Mouse (Mus musculus) lung, embryonic 14.5 days (tissue): ENCODE measurements around the gene C130032M10Rik. TPM values are rescaled to one million over a fixed set of nuclear protein-coding genes. Genes with fewer than 3 reads are reported as not detected.

Source experiments
- ATAC-seq: fragments of 200-750 bp; cut with Nextera tagmentation; 2 replicates; pipeline ENCODE4 v1.8.0; 2017; ENCODE audit warnings: mild to moderate bottlenecking, moderate TSS enrichment, moderate library complexity; ENCODE audit not compliant: insufficient read depth
- DNase-seq: peaks from one replicate; pipeline ENCODE4 v3.0.0-alpha.2; 2015
- H3K27ac ChIP-seq: fragments of 300-500 bp; sonication (generic); 2 replicates; pipeline ENCODE4 v1.5.1; 2014; ENCODE audit warnings: low read depth, mild to moderate bottlenecking, moderate library complexity
- H3K27me3 ChIP-seq: fragments of 300-500 bp; sonication (generic); 2 replicates; pipeline ENCODE4 v1.6.1; 2014; ENCODE audit warnings: low read length, control low read depth; ENCODE audit not compliant: insufficient read depth
- H3K36me3 ChIP-seq: fragments of 300-500 bp; sonication (generic); 2 replicates; pipeline ENCODE4 v1.6.1; 2014; ENCODE audit warnings: control low read depth; ENCODE audit not compliant: insufficient read depth
- H3K4me1 ChIP-seq: fragments of 300-500 bp; sonication (generic); 2 replicates; pipeline ENCODE4 v1.6.1; 2014; ENCODE audit warnings: antibody characterized with exemption, control low read depth; ENCODE audit not compliant: insufficient read depth
- H3K4me2 ChIP-seq: fragments of 300-500 bp; sonication (generic); 2 replicates; pipeline ENCODE4 v1.6.1; 2014; ENCODE audit warnings: mild to moderate bottlenecking
- H3K4me3 ChIP-seq: fragments of 300-500 bp; sonication (generic); 2 replicates; pipeline ENCODE4 v1.5.1; 2014; ENCODE audit warnings: low read depth, low read length
- H3K9ac ChIP-seq: fragments of 300-500 bp; sonication (generic); 2 replicates; pipeline ENCODE4 v1.6.1; 2014
- H3K9me3 ChIP-seq: fragments of 300-500 bp; sonication (generic); 2 replicates; pipeline ENCODE4 v1.6.1; 2016; ENCODE audit warnings: low read depth, low read length, control low read depth
- CTCF ChIP-seq: IDR thresholded peaks from 2 replicates; pipeline ENCODE4 v1.5.1; 2016; ENCODE audit warnings: antibody characterized with exemption, low read depth
- WGBS: fragments of 180-500 bp; shearing (Covaris S2); extraction: QIAGEN DNeasy Blood & Tissue Kit; methylation state at CpG from one replicate; pipeline ENCODE4 v1.1.7; 2014; 5-methylcytosine and 5-hydroxymethylcytosine counted together
- polyA plus RNA-seq: library from polyadenylated mRNA; unstranded; fragments of >200 nt; fragmentation: Nextera tagmentation; extraction: Ambion mirVana; gene quantifications from 2 replicates; pipeline ENCODE4 v1.2.1, GENCODE M21; 2014

Gene C130032M10Rik
- polyA plus RNA-seq, 1 experiment from 2014 or later: not detected

GRCm38 (mm10) chr9:114538996-114539563 lies 23.6 kb downstream of the C130032M10Rik start:
- TF ChIP-seq CTCF: no peak
- ATAC-seq (no peak), DNase-seq (peak; percentile 22)
- no peaks in the 10 kb centered on the region for H3K27me3 ChIP-seq
- no peaks in the 10 kb centered on the region for H3K36me3 ChIP-seq
- 61% methylated on average over 7 of the region's 7 CpGs for WGBS
- no peaks in the 10 kb centered on the region for H3K9me3 ChIP-seq
- H3K9ac ChIP-seq: no peak overlapping the region
- H3K27ac ChIP-seq: no peak overlapping the region
- H3K4me1 ChIP-seq: peaks cover 16% of the 10 kb centered on the region
- H3K4me2 ChIP-seq: no peak overlapping the region
- no peak overlapping the region for H3K4me3 ChIP-seq

GRCm38 (mm10) chr9:114541279-114541741 lies 25.8 kb downstream of the C130032M10Rik start:
- no peak for TF ChIP-seq CTCF
- H3K4me3 ChIP-seq: no peak overlapping the region
- WGBS: 20% methylated on average over 1 of the region's 1 CpGs
- H3K4me2 ChIP-seq: no peak overlapping the region
- DNase-seq: no peak
- no peaks in the 10 kb centered on the region for H3K9me3 ChIP-seq
- no peak overlapping the region; the same call in 1 of the 2 replicates for H3K9ac ChIP-seq
- H3K27ac ChIP-seq: no peak overlapping the region
- no peaks in the 10 kb centered on the region for H3K27me3 ChIP-seq
- H3K4me1 ChIP-seq: peaks cover 34% of the 10 kb centered on the region
- no peak for ATAC-seq
- no peaks in the 10 kb centered on the region for H3K36me3 ChIP-seq

GRCm38 (mm10) chr9:114543882-114544753 lies 28.6 kb downstream of the C130032M10Rik start:
- H3K4me1 ChIP-seq: peaks cover 46% of the 10 kb centered on the region
- ATAC-seq: 0 out of 2 replicates have a peak, but pooled peaks have one; percentile 6
- H3K27ac ChIP-seq: peak overlapping the region; percentile 89

GRCm38 (mm10) chr9:114544754-114545393 lies 29.4 kb downstream of the C130032M10Rik start:
- Histone ChIP-seq H3K4me3 (no peak overlapping the region), H3K36me3 (no peaks in the 10 kb centered on the region), H3K9me3 (no peaks in the 10 kb centered on the region), H3K4me2 (peak overlapping the region; percentile 28), H3K9ac (no peak overlapping the region), H3K4me1 (peaks cover 46% of the 10 kb centered on the region), H3K27me3 (no peaks in the 10 kb centered on the region), H3K27ac (peak overlapping the region; percentile 89)
- ATAC-seq (no peak), DNase-seq (peak; percentile 72)
- TF ChIP-seq CTCF: no peak
- 27% methylated on average over 9 of the region's 9 CpGs for WGBS

More at GRCm38 (mm10) chr9:114543882-114544753, 28.6 kb downstream of the C130032M10Rik start:
- TF ChIP-seq CTCF: no peak
- WGBS: 44% methylated on average over 16 of the region's 17 CpGs
- no peaks in the 10 kb centered on the region for H3K9me3 ChIP-seq
- H3K36me3 ChIP-seq: no peaks in the 10 kb centered on the region
- no peak overlapping the region for H3K4me3 ChIP-seq
- H3K9ac ChIP-seq: no peak overlapping the region
- H3K4me2 ChIP-seq: peak overlapping the region; percentile 28
- H3K27me3 ChIP-seq: no peaks in the 10 kb centered on the region
- no peak for DNase-seq

GRCm38 (mm10) chr9:114546765-114547164 lies 31.3 kb downstream of the C130032M10Rik start:
- no peak for ATAC-seq
- WGBS: 47% methylated on average over 12 of the region's 12 CpGs
- peak overlapping the region; percentile 89 for H3K27ac ChIP-seq

GRCm38 (mm10) chr9:114547643-114548077 lies 32.2 kb downstream of the C130032M10Rik start:
- Histone ChIP-seq H3K4me1 (peaks cover 52% of the 10 kb centered on the region), H3K9me3 (no peaks in the 10 kb centered on the region), H3K9ac (no peak overlapping the region; the same call in 1 of the 2 replicates), H3K36me3 (no peaks in the 10 kb centered on the region), H3K27me3 (no peaks in the 10 kb centered on the region), H3K27ac (peak overlapping the region; percentile 89), H3K4me3 (no peak overlapping the region), H3K4me2 (peak overlapping the region; percentile 16; the same call in 1 of the 2 replicates)
- DNase-seq: peak; percentile 77
- ATAC-seq: peak; percentile 44
- TF ChIP-seq CTCF: no peak
- WGBS: 45% methylated on average over 6 of the region's 6 CpGs

More at GRCm38 (mm10) chr9:114546765-114547164, 31.3 kb downstream of the C130032M10Rik start:
- Histone ChIP-seq H3K36me3 (no peaks in the 10 kb centered on the region), H3K4me2 (peak overlapping the region; percentile 10; the same call in 1 of the 2 replicates), H3K9ac (no peak overlapping the region), H3K27me3 (no peaks in the 10 kb centered on the region), H3K9me3 (no peaks in the 10 kb centered on the region), H3K4me3 (no peak overlapping the region), H3K4me1 (peaks cover 55% of the 10 kb centered on the region)
- DNase-seq: no peak
- no peak for TF ChIP-seq CTCF
